Mouse (Mus musculus): ENCODE results near the gene Slc38a2. TPM values are rescaled to one million over a fixed set of nuclear protein-coding genes. Genes with fewer than 3 reads are reported as not detected.

The Slc38a2 gene
- total and polyA plus RNA-seq, 2 experiments from 2014 or later, result 78.4 to 107 TPM

DNA sequence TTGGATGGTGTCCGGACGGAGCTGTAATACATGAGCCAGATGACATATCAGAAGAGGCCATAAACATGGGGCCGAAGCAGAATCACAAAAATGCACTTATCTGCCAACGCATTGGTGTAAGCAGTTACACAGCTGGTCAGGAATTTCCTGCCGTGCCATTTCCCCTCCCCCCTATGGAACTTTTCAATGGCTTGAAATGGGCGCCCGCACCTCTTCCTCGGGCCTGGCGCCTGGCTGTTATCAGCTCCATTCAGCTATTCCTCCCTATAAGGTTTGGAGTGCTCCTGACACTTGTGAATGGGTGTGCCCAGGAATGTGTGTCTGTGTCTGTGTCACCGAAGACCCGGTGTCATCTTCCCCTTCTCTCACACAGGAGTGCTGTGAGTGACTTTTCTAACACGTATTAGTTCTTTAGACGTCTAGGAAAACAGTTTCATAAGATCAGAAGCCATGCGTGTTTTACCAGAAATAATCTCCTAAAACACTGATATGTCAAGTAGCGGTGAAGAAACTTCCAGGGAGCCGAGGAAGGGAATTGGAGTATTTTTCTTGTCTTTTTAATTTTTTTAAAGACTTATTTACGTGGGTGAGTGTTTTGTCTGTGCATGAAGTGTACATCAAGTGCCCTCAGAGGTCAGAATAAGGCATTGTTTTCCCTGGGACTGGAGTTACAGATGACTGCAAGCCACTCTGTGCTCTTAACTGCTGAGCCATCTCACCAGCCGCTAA lies 44.8 kb upstream of the Slc38a2 start:
- TF ChIP-seq CTCF (IDR thresholded peaks at IDR 0.05; ENCODE audit: low read depth), result no peak
- no peak overlapping the region for H3K4me3 ChIP-seq (ENCODE audit: low read depth, low read length)
- no peak overlapping the region for H3K27ac ChIP-seq (ENCODE audit: low read depth, low read length)
- 84% methylated on average over 18 of the region's 18 CpGs for WGBS
- no peak overlapping the region for H3K9ac ChIP-seq
- no peaks in the 10 kb centered on the region for H3K27me3 ChIP-seq (ENCODE audit: insufficient read depth, low read length)
- H3K36me3 ChIP-seq (ENCODE audit: insufficient read depth), result no peaks in the 10 kb centered on the region
- ATAC-seq, result no peak
- H3K4me2 ChIP-seq (ENCODE audit: low read depth), result no peak overlapping the region
- no peaks in the 10 kb centered on the region for H3K9me3 ChIP-seq (ENCODE audit: low read length)
- no peaks in the 10 kb centered on the region for H3K4me1 ChIP-seq (ENCODE audit: insufficient read depth)
- DNase-seq, result no peak

DNA sequence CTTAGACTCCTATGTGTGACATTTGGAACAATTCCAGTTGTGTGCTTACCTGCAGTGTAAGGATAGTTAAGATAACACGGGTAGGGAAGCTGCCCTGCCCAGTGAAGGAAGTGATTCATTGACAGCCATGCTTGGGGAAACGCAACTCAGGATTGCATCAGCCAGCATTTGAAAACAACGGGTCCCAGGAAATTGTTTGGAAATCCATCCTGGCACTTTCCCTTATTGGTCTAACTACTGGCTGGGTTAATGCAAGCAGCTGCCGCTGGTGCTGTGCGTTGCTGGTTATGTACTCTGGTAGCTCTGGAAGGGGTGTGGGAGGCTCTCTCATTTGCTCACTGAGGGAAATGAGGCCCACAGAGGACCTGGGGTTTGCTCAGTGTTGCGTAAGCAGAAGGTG lies 43.7 kb upstream of the Slc38a2 start:
- H3K27ac ChIP-seq (ENCODE audit: low read depth, low read length), result no peak overlapping the region
- H3K4me2 ChIP-seq (ENCODE audit: low read depth), result no peak overlapping the region
- no peaks in the 10 kb centered on the region for H3K36me3 ChIP-seq (ENCODE audit: insufficient read depth)
- WGBS, result 78% methylated on average over 6 of the region's 6 CpGs
- H3K27me3 ChIP-seq (ENCODE audit: insufficient read depth, low read length), result no peaks in the 10 kb centered on the region
- H3K9ac ChIP-seq, result no peak overlapping the region
- H3K4me3 ChIP-seq (ENCODE audit: low read depth, low read length), result no peak overlapping the region
- no peaks in the 10 kb centered on the region for H3K9me3 ChIP-seq (ENCODE audit: low read length)
- H3K4me1 ChIP-seq (ENCODE audit: insufficient read depth), result no peaks in the 10 kb centered on the region
- TF ChIP-seq CTCF (IDR thresholded peaks at IDR 0.05; ENCODE audit: low read depth), result no peak
- no peak for ATAC-seq
- DNase-seq, result no peak

DNA sequence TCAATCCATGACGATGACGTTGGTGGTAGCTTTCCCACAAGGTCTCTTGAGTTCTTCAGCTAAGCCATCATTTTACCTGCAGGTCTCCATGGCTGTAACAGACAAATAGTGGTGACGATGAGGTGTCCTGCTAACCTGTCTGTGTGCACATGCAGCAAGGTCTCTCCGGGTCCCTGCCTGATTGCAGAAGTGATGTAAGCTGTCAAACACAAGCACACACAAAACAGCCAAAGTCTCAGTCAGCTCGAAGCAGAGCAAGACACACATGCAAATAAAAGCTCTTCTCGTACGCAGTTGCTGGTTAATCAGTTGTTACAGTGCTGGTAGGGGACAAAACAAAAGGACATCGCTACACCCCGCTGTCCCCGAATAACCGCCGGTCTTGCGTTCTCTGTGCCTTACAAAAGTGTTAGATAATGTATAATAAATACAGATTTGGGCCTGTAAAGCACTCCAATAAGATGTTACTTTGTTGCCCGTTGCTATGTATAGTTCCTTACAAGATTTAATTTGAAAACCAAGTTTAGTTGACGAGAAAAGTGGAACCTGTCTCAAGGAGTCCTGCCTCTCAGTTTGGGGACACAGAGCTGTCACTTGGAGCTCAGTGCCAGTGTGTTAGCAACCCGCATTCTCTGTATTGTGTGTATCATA lies 43.2 kb upstream of the Slc38a2 start:
- Histone ChIP-seq H3K27ac (ENCODE audit: low read depth, low read length) (no peak overlapping the region), H3K27me3 (ENCODE audit: insufficient read depth, low read length) (no peaks in the 10 kb centered on the region), H3K9me3 (ENCODE audit: low read length) (no peaks in the 10 kb centered on the region), H3K4me2 (ENCODE audit: low read depth) (no peak overlapping the region), H3K36me3 (ENCODE audit: insufficient read depth) (no peaks in the 10 kb centered on the region), H3K4me3 (ENCODE audit: low read depth, low read length) (no peak overlapping the region), H3K4me1 (ENCODE audit: insufficient read depth) (no peaks in the 10 kb centered on the region), H3K9ac (no peak overlapping the region)
- 68% methylated on average over 16 of the region's 16 CpGs for WGBS
- ATAC-seq, result no peak
- TF ChIP-seq CTCF (IDR thresholded peaks at IDR 0.05; ENCODE audit: low read depth), result no peak
- no peak for DNase-seq

DNA sequence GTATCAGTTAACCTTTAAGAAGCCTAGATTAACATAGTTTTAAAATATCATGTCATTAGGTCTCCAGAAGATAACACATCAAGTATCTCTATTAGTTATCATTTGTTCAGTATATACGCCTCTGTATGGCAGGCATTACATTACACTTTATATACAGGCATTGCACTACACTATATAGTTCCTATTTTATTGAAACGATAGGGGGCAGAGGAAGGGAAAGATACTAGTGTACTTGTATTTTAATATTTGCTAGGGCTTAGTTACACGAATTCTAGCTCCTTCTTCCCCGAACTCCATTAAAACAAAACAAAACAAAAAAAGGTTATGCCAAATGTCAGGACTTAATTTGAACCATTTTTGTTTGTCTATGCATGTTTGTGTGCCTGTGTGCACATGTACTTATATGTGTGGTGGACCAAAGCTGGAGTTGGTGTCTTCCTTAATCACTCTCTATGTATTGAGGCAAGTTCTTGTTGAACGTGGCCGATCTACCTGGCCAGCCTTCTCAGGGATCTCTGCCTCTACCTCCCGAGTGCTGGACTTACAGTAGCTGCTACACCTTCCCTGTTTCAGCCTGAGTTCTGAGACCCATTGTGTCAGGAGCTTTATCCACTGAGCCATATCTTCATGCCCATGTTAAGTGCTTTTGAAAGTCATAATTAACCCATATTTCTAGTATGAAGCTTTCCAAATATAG lies 41.5 kb upstream of the Slc38a2 start:
- 90% methylated on average over 7 of the region's 7 CpGs for WGBS
- Histone ChIP-seq H3K36me3 (ENCODE audit: insufficient read depth) (no peaks in the 10 kb centered on the region), H3K4me1 (ENCODE audit: insufficient read depth) (no peaks in the 10 kb centered on the region), H3K4me3 (ENCODE audit: low read depth, low read length) (no peak overlapping the region), H3K9ac (no peak overlapping the region), H3K27ac (ENCODE audit: low read depth, low read length) (no peak overlapping the region), H3K27me3 (ENCODE audit: insufficient read depth, low read length) (no peaks in the 10 kb centered on the region), H3K4me2 (ENCODE audit: low read depth) (no peak overlapping the region), H3K9me3 (ENCODE audit: low read length) (no peaks in the 10 kb centered on the region)
- TF ChIP-seq CTCF (IDR thresholded peaks at IDR 0.05; ENCODE audit: low read depth), result no peak
- DNase-seq (no peak), ATAC-seq (no peak)

DNA sequence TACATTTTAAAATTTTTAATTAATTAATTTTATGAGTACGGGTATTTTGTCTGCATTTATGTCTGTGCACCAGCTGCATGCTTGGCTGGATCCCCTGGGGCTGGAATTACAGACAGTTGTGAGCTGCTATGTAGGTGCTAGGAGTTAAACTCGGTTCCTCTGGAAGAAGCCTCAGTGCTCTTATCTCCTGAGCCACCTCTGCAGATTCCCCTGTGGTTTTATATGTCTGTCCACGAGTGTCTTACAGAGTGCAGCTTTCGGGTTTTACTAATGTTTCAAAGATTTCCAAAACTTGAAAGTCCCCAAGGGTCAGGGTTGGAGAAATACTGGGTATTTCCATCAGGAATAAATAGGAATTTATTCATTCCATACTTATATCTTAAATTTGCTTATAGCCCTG lies 40.6 kb upstream of the Slc38a2 start:
- no peak for ATAC-seq

DNA sequence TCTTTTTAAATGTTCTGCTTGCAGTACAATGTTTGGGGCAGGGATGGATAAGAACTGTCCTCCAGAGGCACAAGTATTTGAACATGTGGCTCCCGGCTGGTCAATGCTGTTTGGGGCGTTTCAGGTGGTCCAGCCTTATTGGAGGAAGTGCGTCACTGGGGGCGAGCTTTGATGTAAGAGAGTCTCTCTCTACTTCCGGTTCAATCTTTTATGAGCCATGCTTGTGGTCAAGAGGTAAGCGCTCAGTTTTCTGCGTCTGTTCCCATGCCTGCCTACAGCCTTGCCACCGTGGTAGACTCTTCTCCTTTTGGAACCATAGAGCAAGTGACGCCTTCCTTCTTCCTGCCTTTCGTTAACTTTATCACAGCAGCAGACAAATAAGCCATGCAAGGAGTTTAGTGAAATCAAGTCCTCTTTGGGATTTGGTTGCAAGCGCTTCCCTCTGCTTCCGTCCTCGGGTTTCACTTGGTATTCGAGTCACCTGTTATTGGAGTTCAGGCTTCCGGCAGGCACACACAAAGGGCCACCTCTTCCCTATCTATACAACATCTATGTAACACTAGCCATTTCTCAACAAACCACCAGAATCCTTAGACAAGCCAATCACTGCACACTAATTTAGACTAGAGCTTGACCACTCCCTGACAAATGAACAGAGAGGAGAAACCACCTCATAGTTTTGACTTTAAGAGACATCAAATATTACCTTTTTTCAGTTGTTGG lies 37.3 kb upstream of the Slc38a2 start:
- no peaks in the 10 kb centered on the region for H3K27me3 ChIP-seq (ENCODE audit: insufficient read depth, low read length)
- no peak for TF ChIP-seq CTCF (IDR thresholded peaks at IDR 0.05; ENCODE audit: low read depth)
- no peak overlapping the region for H3K4me3 ChIP-seq (ENCODE audit: low read depth, low read length)
- no peak for DNase-seq
- WGBS, result 92% methylated on average over 15 of the region's 15 CpGs
- H3K36me3 ChIP-seq (ENCODE audit: insufficient read depth), result no peaks in the 10 kb centered on the region
- H3K9me3 ChIP-seq (ENCODE audit: low read length), result no peaks in the 10 kb centered on the region
- H3K27ac ChIP-seq (ENCODE audit: low read depth, low read length), result no peak overlapping the region
- H3K4me2 ChIP-seq (ENCODE audit: low read depth), result no peak overlapping the region
- ATAC-seq, result no peak
- no peak overlapping the region for H3K9ac ChIP-seq
- no peaks in the 10 kb centered on the region for H3K4me1 ChIP-seq (ENCODE audit: insufficient read depth)

More for the DNA sequence above, 40.6 kb upstream of the Slc38a2 start:
- Histone ChIP-seq H3K36me3 (ENCODE audit: insufficient read depth) (no peaks in the 10 kb centered on the region), H3K4me3 (ENCODE audit: low read depth, low read length) (no peak overlapping the region), H3K4me2 (ENCODE audit: low read depth) (no peak overlapping the region), H3K27ac (ENCODE audit: low read depth, low read length) (no peak overlapping the region), H3K9me3 (ENCODE audit: low read length) (no peaks in the 10 kb centered on the region), H3K27me3 (ENCODE audit: insufficient read depth, low read length) (no peaks in the 10 kb centered on the region), H3K4me1 (ENCODE audit: insufficient read depth) (no peaks in the 10 kb centered on the region), H3K9ac (no peak overlapping the region)
- WGBS, result 80% methylated on average over 4 of the region's 4 CpGs
- DNase-seq, result no peak
- TF ChIP-seq CTCF (IDR thresholded peaks at IDR 0.05; ENCODE audit: low read depth), result no peak
